Mouse (Mus musculus) gonadal fat pad, adult 2 months (tissue): ENCODE measurements around the gene Sh2d6. TPM values are rescaled to one million over a fixed set of nuclear protein-coding genes. Genes with fewer than 3 reads are reported as not detected.
"Not testable (repeated sequence)": the region's sequence is repeated elsewhere in the genome, so short reads cannot be mapped to it uniquely, and the experiment has no call there.

ENCODE experiments used
- DNase-seq: peaks from one replicate; pipeline ENCODE4 v3.0.0-alpha.2; 2012; ENCODE audit warnings: low read depth
- polyA plus RNA-seq: library from polyadenylated mRNA; depleted of rRNA; stranded (reverse); fragments of >200 nt; gene quantifications from 2 replicates; pipeline ENCODE4 v1.2.3, GENCODE M21; 2012

The Sh2d6 gene
- polyA plus RNA-seq, 1 experiment = 3.3 TPM

DNA sequence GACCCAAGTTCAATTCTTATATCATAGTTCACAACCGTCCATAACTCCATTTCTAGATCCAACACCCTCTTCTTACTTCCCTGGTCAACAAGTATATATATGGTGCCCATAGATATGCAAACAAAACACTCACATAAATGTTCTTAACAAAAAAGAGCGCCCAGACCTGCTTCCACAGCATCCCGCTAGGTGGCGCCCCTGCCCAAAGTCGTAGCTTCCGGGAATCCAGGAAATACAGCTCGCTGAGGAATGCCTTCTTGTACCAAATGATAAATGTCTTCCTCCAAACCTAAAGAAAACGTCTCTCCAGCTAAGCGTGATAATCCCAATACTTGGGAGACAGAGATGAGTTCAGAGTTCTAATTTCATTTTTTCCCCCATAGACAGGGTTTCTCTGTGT, 13.7 kb upstream of the Sh2d6 start:
- no peak for DNase-seq

- DNase-seq = no peak
These were observed 12.7 kb upstream of the Sh2d6 start for GRCm38 (mm10) chr6:72534035-72534809.

- DNase-seq = not testable (repeated sequence)
These were observed 12.0 kb upstream of the Sh2d6 start for GRCm38 (mm10) chr6:72533555-72533954.

DNA sequence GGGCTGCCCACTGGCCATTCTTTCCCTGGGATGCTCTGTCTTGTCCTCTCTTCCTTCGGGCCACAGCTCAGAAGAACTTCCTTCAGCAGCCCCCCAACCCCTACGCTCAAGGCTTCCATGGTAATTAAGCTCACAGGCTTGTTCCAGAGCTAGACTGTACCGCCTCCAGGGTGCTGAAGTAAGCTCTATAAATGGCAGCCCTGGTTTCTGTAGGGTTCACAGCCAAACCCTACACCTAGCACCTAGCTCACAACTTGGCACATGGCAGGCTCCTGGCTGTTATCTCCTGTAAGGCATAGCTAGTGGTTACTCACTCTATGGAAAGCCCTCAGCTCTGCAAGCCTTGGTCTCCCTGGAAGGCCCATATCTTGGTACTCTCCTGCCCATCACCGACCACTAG, 11.1 kb upstream of the Sh2d6 start:
- DNase-seq = no peak

GRCm38 (mm10) chr6:72528410-72529151, 7.1 kb upstream of the Sh2d6 start:
- no peak for DNase-seq

DNA sequence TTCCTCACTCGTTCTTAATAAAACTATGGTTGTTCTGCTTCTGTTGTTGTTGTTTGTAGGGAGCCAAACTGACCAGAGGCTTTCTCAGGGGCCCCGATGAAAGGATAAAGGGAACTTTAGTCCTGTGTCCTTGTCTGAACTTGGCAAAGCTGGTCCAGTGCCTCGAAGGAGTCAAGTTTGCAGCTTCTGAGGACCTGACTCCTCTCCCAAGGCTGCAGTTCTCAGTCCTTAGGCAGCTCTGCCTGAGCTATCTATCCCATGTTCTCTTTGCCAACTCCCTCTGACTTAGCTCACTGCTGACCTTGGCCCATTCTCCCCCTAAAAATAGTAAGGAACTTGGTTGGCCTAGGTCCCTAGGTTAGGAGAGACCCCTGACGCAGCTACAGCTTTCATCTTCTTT, 5.6 kb upstream of the Sh2d6 start:
- no peak for DNase-seq

- DNase-seq = no peak
These were observed 2.7 kb upstream of the Sh2d6 start for GRCm38 (mm10) chr6:72524160-72524559.

- DNase-seq = no peak
These were observed 1.7 kb upstream of the Sh2d6 start for GRCm38 (mm10) chr6:72523222-72523621.

DNA sequence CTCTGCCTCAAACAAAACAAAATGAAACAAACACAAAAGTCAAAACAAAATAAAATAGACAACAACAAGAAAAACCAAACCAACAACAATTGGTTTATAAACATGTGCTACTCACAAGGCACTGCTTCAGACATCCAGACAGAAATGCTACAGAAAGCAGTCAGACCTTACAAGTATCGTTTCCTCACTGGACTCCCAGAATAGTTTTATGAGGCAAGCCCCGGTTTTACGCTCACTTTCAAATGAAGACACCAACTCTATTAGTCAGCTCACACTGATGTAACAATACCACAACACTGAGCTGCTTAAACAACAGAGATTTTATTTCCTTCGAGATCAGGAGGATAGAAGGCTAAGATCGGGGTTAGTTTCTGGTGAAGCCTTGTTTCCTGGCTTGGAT, 781 bp upstream of the Sh2d6 start:
- DNase-seq = no peak

DNA sequence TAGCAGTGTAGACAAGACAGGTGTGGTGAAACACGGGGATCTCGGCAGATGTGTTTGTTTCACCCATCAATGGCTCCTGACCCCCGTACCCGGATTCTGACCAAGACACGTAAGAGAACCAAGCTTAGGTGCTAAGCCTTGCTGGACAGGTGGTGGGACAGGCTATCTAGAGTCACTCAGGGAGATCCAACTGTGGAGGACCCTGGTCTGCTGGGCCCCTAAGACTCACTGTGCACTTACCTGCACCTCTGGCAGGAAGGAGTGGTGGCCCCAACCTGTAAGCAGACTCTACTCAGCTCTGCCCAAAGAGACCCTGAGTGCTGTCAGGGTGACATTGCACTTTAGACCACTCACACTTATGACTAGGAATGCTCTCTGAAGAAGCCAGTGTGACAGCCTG, 603 bp downstream of the Sh2d6 start:
- DNase-seq = no peak

GRCm38 (mm10) chr6:72519892-72520663, 1.4 kb downstream of the Sh2d6 start:
- no peak for DNase-seq

DNA sequence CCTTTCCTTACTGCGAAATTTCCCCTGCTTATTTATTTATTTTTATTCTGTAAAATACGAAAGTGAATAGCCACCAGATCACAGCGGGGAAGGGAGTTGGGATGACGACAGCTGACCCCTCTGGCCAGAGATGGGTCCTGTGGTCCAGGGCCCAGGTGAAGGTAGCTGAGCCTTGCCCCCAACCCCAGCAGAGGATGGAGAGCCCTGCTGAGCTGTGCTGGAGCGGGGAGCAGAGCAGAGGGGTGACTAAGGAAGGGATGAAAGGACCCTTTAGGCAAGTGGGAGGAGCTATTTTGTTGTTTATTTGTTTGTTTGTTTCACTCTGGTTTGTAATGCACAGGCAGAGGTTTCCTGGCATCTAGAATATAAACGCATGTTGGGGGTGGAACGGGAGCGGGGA, 2.2 kb downstream of the Sh2d6 start:
- DNase-seq = no peak

GRCm38 (mm10) chr6:72518842-72519241, 2.7 kb downstream of the Sh2d6 start:
- DNase-seq = no peak

GRCm38 (mm10) chr6:72515644-72516043, 5.9 kb downstream of the Sh2d6 start:
- DNase-seq = no peak

GRCm38 (mm10) chr6:72513071-72513440, 8.5 kb downstream of the Sh2d6 start:
- no peak for DNase-seq

- DNase-seq = no peak
These were observed 9.0 kb downstream of the Sh2d6 start for GRCm38 (mm10) chr6:72512386-72513070.

GRCm38 (mm10) chr6:72510686-72511421, 10.7 kb downstream of the Sh2d6 start:
- DNase-seq = no peak

DNA sequence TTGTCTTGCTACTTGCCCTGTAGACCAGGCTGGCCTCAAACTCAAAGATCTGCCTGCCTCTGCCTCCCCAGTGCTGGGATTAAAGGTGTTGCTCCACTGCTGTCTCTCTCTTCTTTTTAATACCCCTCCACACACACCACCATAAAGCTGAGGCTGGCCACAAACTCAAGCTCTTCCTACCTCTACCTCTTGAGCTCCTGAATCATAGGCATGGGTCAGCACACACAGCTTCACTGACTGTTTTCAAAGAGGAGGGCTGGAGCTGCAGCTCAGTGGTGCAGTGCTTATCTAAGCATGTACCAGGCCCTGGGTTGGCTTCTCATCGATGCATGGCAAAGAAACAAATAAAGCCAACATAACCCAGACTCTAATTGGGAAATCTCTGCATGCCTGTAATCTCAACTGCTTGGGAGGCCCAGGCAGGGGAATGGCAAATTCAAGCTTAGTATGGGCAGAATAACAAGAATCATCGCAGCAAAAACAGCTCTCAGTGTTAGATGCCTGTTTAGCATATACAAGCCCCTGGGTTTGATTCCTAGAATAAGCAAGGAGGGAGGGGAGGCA, 11.6 kb downstream of the Sh2d6 start:
- no peak for DNase-seq

DNA sequence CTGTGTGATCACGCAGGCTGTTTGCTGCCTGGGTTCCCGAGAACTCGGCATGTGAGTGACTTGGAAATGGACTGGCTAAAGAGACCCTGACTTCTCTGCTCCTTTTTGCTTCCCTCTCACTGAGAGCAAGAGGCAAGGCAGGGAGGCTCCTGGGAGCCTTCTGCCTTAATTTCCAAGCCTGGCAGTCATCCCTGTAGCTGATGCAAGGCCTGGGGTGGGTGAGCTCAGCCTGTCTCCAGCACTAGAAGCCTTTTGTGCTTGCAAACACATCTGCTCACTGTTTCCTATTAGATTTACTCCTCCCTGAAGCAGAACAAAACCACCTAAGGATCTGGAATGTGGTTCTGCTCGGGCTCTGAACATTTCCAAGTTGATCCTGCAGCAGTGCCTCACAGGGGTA, 12.9 kb downstream of the Sh2d6 start:
- no peak for DNase-seq

DNA sequence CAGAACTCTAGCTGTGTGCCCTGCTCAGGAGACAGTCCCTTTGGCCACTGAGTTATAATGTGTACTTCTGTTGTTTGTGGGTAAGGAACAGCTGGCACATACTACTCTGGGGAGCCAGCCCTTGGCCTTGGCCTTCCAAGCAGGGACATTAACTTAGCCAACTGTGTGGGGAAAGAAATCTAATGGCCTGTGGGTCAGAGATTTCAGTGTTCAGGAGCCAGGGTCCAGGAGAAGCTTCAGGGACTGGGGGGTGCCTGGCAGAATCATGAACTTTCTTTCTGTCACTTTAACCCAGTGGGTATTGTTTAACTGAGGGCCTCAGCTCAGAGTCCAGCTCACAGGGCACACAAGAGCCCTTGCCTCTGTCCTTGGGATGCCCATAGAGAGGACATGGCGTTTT, 15.4 kb downstream of the Sh2d6 start:
- no peak for DNase-seq

DNA sequence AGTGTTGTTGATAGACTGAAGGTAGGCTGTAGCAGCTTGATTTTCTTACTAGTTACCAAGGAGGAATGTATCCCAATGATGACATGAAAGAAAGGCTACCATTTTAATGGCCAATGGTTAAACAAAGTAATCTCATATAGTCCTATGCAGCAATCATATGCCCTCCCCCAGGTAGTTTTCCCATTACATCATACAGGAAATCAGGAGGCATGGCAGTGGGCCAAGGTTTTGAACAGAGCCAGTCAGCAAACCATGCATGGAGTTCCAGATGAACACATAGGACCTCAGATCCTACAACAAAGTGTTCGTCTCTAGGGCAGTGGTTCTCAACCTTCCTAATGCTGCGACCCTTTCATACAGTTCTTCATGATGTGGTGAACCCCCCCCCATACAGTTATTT, 17.6 kb downstream of the Sh2d6 start:
- peak; percentile 38 for DNase-seq
